Mouse (Mus musculus) heart, postnatal 0 days (tissue): ENCODE measurements around the gene Kif1b.

Experiments used
- CTCF ChIP-seq: IDR thresholded peaks from 2 replicates; pipeline ENCODE4 v1.5.1; 2016; ENCODE audit warnings: antibody characterized with exemption, control low read depth, low read depth
- EP300 ChIP-seq: IDR thresholded peaks from 2 replicates; pipeline ENCODE4 v1.6.1; 2016; ENCODE audit warnings: antibody characterized with exemption, low read depth

DNA sequence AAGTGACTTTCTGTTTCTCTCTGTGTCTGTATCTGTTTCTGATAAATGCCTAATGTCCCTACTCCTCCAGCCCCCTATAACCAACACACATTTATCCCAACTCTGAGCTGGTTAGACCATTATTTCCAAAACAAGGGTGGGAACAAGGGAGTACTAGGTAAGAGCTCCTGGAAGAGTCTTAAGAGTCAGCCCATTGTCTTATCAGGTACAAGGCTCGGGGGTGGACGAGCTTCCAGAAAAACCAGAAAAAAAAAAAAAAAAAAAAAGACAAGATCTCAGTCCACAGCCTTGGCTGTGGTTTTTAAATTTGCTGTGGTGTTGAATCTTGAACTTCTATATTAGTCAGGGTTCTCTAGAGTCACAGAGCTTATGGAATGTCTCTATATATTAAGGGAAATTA is 139.5 kb downstream of the Kif1b start:
- TF ChIP-seq CTCF = no peak
- TF ChIP-seq EP300 = no peak
